Mouse (Mus musculus): ENCODE measurements around the gene Stub1. TPM values are rescaled to one million over a fixed set of nuclear protein-coding genes. Genes with fewer than 3 reads are reported as not detected.

Stub1 gene
- polyA plus RNA-seq, 1 experiment: 198 TPM

Other genes starting within 250 kb of the Stub1 start
- gene Gng13, start 116.2 kb downstream of the Stub1 start, polyA plus RNA-seq (2012; rRNA removed; ENCODE audit: low replicate concordance): not detected in 2 replicates
- gene Chtf18, start 106.0 kb downstream of the Stub1 start, polyA plus RNA-seq (2012; rRNA removed; ENCODE audit: low replicate concordance): 3.0 and 8.4 TPM in 2 replicates
- 33.3 and 43.5 TPM in 2 replicates for gene Rpusd1, start 105.7 kb downstream of the Stub1 start, polyA plus RNA-seq (2012; rRNA removed; ENCODE audit: low replicate concordance)
- gene Mslnl, start 97.4 kb downstream of the Stub1 start, polyA plus RNA-seq (2012; rRNA removed; ENCODE audit: low replicate concordance): 0.26 and 0.95 TPM in 2 replicates
- gene Msln, start 79.0 kb downstream of the Stub1 start, polyA plus RNA-seq (2012; rRNA removed; ENCODE audit: low replicate concordance): 18.0 and 39.1 TPM in 2 replicates
- 30.7 and 33.1 TPM in 2 replicates for gene Narfl, start 59.6 kb downstream of the Stub1 start, polyA plus RNA-seq (2012; rRNA removed; ENCODE audit: low replicate concordance)
- gene Haghl, start 47.7 kb downstream of the Stub1 start, polyA plus RNA-seq (2012; rRNA removed; ENCODE audit: low replicate concordance): 33.7 and 63.5 TPM in 2 replicates
- gene Ccdc78, start 46.8 kb downstream of the Stub1 start, polyA plus RNA-seq (2012; rRNA removed; ENCODE audit: low replicate concordance): 0.13 TPM in 1 of 2 replicates, not detected in the other
- gene Fam173a, start 40.5 kb downstream of the Stub1 start, polyA plus RNA-seq (2012; rRNA removed; ENCODE audit: low replicate concordance): 100 and 103 TPM in 2 replicates
- gene AC134908.4, start 37.7 kb downstream of the Stub1 start, polyA plus RNA-seq (2012; rRNA removed; ENCODE audit: low replicate concordance): not detected in 2 replicates
- gene Metrn, start 36.3 kb downstream of the Stub1 start, polyA plus RNA-seq (2012; rRNA removed; ENCODE audit: low replicate concordance): 31.8 and 52.1 TPM in 2 replicates
- gene Fbxl16, start 24.3 kb downstream of the Stub1 start, polyA plus RNA-seq (2012; rRNA removed; ENCODE audit: low replicate concordance): 1.3 and 10.1 TPM in 2 replicates
- 29.1 and 47.7 TPM in 2 replicates for gene Wdr24, start 9.8 kb downstream of the Stub1 start, polyA plus RNA-seq (2012; rRNA removed; ENCODE audit: low replicate concordance)
- 107 and 138 TPM in 2 replicates for gene Jmjd8, start 4.5 kb downstream of the Stub1 start, polyA plus RNA-seq (2012; rRNA removed; ENCODE audit: low replicate concordance)
- gene Rhbdl1, start 3.9 kb upstream of the Stub1 start, polyA plus RNA-seq (2012; rRNA removed; ENCODE audit: low replicate concordance): 63.1 and 173 TPM in 2 replicates
- 51.2 and 72.8 TPM in 2 replicates for gene Gm20683, start 8.4 kb upstream of the Stub1 start, polyA plus RNA-seq (2012; rRNA removed; ENCODE audit: low replicate concordance)
- 48.9 and 77.3 TPM in 2 replicates for gene Rhot2, start 11.4 kb upstream of the Stub1 start, polyA plus RNA-seq (2012; rRNA removed; ENCODE audit: low replicate concordance)
- gene Wdr90, start 28.1 kb upstream of the Stub1 start, polyA plus RNA-seq (2012; rRNA removed; ENCODE audit: low replicate concordance): 16.4 and 55.2 TPM in 2 replicates
- 84.2 and 113 TPM in 2 replicates for gene Mcrip2, start 35.4 kb upstream of the Stub1 start, polyA plus RNA-seq (2012; rRNA removed; ENCODE audit: low replicate concordance)
- gene Mettl26, start 41.7 kb upstream of the Stub1 start, polyA plus RNA-seq (2012; rRNA removed; ENCODE audit: low replicate concordance): 47.8 and 80.7 TPM in 2 replicates
- 0.54 and 1.1 TPM in 2 replicates for gene Wfikkn1, start 47.5 kb upstream of the Stub1 start, polyA plus RNA-seq (2012; rRNA removed; ENCODE audit: low replicate concordance)
- 35.2 and 54.0 TPM in 2 replicates for gene Rab40c, start 86.3 kb upstream of the Stub1 start, polyA plus RNA-seq (2012; rRNA removed; ENCODE audit: low replicate concordance)
- 166 and 173 TPM in 2 replicates for gene Pigq, start 111.5 kb upstream of the Stub1 start, polyA plus RNA-seq (2012; rRNA removed; ENCODE audit: low replicate concordance)
- gene Nhlrc4, start 111.6 kb upstream of the Stub1 start, polyA plus RNA-seq (2012; rRNA removed; ENCODE audit: low replicate concordance): 1.0 TPM in 1 of 2 replicates, not detected in the other
- 0.12 TPM in 1 of 2 replicates, not detected in the other for gene A930017K11Rik, start 119.2 kb upstream of the Stub1 start, polyA plus RNA-seq (2012; rRNA removed; ENCODE audit: low replicate concordance)
- 22.9 and 54.5 TPM in 2 replicates for gene Capn15, start 152.4 kb upstream of the Stub1 start, polyA plus RNA-seq (2012; rRNA removed; ENCODE audit: low replicate concordance)
- 32.8 and 33.6 TPM in 2 replicates for gene Rab11fip3, start 236.2 kb upstream of the Stub1 start, polyA plus RNA-seq (2012; rRNA removed; ENCODE audit: low replicate concordance)